Mouse (Mus musculus): ENCODE results near the gene Asic5. TPM values are rescaled to one million over a fixed set of nuclear protein-coding genes. Genes with fewer than 3 reads are reported as not detected.

The Asic5 gene
- polyA plus RNA-seq, 1 experiment from 2014 or later = not detected

- in situ Hi-C loops (cut with MboI; ENCODE audit: low pct_unique_long_range_greater_than_20kb) = loop anchor here (5.0 to 10.0 kb wide), 2 partner anchors 286 to 819 kb away; no protein-coding TSS in a partner anchor
- ATAC-seq (no peak), DNase-seq (ENCODE audit: low read depth, low spot score) (no peak)
- no peak for TF ChIP-seq CTCF (IDR thresholded peaks at IDR 0.05)
- POLR2A ChIA-PET = no interaction called here
- peaks cover 74% of the 10 kb centered on the region for H3K27me3 ChIP-seq
- CTCF ChIA-PET = interaction anchor here (0.7 to 1.3 kb wide), 2 partner anchors 9 to 53 kb away, joined by 3 to 4 read pairs; no protein-coding TSS in a partner anchor
These were observed 64.0 kb downstream of the Asic5 start for GRCm38 (mm10) chr3:82046087-82046486.

- H3K27me3 ChIP-seq = peaks cover 66% of the 10 kb centered on the region
- CTCF ChIA-PET = interaction anchor here (0.5 to 1.7 kb wide), 21 partner anchors 8 to 824 kb away, joined by 3 to 17 read pairs (median 3); partner anchors contain the start of gene Map9
- peak; percentile 90 for TF ChIP-seq CTCF (IDR thresholded peaks at IDR 0.05)
- peak; percentile 41 for ATAC-seq
- in situ Hi-C loops (cut with MboI; ENCODE audit: low pct_unique_long_range_greater_than_20kb) = loop anchor here (5.0 to 10.0 kb wide), 2 partner anchors 285 to 818 kb away; no protein-coding TSS in a partner anchor
- POLR2A ChIA-PET = no interaction called here
- DNase-seq (ENCODE audit: low read depth, low spot score) = no peak
These were observed 65.1 kb downstream of the Asic5 start for GRCm38 (mm10) chr3:82047100-82047753.

- no peak for TF ChIP-seq CTCF (IDR thresholded peaks at IDR 0.05)
- peaks cover 65% of the 10 kb centered on the region for H3K27me3 ChIP-seq
- ATAC-seq (no peak), DNase-seq (ENCODE audit: low read depth, low spot score) (no peak)
- ChIA-PET CTCF (interaction anchor here (1.1 to 1.7 kb wide), 16 partner anchors 9 to 811 kb away, joined by 3 to 17 read pairs (median 3); partner anchors contain the start of gene Map9), POLR2A (no interaction called here)
- in situ Hi-C loops (cut with MboI; ENCODE audit: low pct_unique_long_range_greater_than_20kb) = loop anchor here (5.0 to 10.0 kb wide), 2 partner anchors 284 to 817 kb away; no protein-coding TSS in a partner anchor
These were observed 66.0 kb downstream of the Asic5 start for GRCm38 (mm10) chr3:82048078-82048477.

- ATAC-seq (no peak), DNase-seq (ENCODE audit: low read depth, low spot score) (no peak)
- POLR2A ChIA-PET = no interaction called here
- CTCF ChIA-PET = interaction anchor here (0.6 to 1.4 kb wide), 2 partner anchors 17 to 1968 kb away, joined by 3 to 4 read pairs; no protein-coding TSS in a partner anchor
- no peak for TF ChIP-seq CTCF (IDR thresholded peaks at IDR 0.05)
- H3K27me3 ChIP-seq = peaks cover 62% of the 10 kb centered on the region
- in situ Hi-C loops (cut with MboI; ENCODE audit: low pct_unique_long_range_greater_than_20kb) = loop anchor here (5.0 to 10.0 kb wide), 2 partner anchors 284 to 816 kb away; no protein-coding TSS in a partner anchor
These were observed 66.6 kb downstream of the Asic5 start for GRCm38 (mm10) chr3:82048681-82049080.

GRCm38 (mm10) chr3:82051468-82051867 is 69.4 kb downstream of the Asic5 start:
- DNase-seq (ENCODE audit: low read depth, low spot score) (no peak), ATAC-seq (no peak)
- ChIA-PET POLR2A (no interaction called here), CTCF (interaction anchor here (1.1 kb wide), 1 partner anchor 12 kb away, joined by 3 read pairs; no protein-coding TSS in a partner anchor)
- peaks cover 64% of the 10 kb centered on the region for H3K27me3 ChIP-seq
- in situ Hi-C loops (cut with MboI; ENCODE audit: low pct_unique_long_range_greater_than_20kb) = no loop called here
- no peak for TF ChIP-seq CTCF (IDR thresholded peaks at IDR 0.05)

- peaks cover 66% of the 10 kb centered on the region for H3K27me3 ChIP-seq
These were observed 69.9 kb downstream of the Asic5 start for GRCm38 (mm10) chr3:82052029-82052428.

GRCm38 (mm10) chr3:82054283-82054974 is 72.3 kb downstream of the Asic5 start:
- in situ Hi-C loops (cut with MboI; ENCODE audit: low pct_unique_long_range_greater_than_20kb) = no loop called here
- ATAC-seq = no peak
- ChIA-PET POLR2A (no interaction called here), CTCF (interaction anchor here (1.1 kb wide), 1 partner anchor 13 kb away, joined by 3 read pairs; no protein-coding TSS in a partner anchor)
- DNase-seq (ENCODE audit: low read depth, low spot score) = no peak
- H3K27me3 ChIP-seq = peaks cover 61% of the 10 kb centered on the region
- no peak for TF ChIP-seq CTCF (IDR thresholded peaks at IDR 0.05)

More at GRCm38 (mm10) chr3:82052029-82052428, 69.9 kb downstream of the Asic5 start:
- CTCF ChIA-PET = interaction anchor here (1.1 to 1.2 kb wide), 2 partner anchors 12 to 17 kb away, joined by 3 read pairs; no protein-coding TSS in a partner anchor
- no peak for DNase-seq (ENCODE audit: low read depth, low spot score)
- in situ Hi-C loops (cut with MboI; ENCODE audit: low pct_unique_long_range_greater_than_20kb) = no loop called here
- ATAC-seq = no peak
- POLR2A ChIA-PET = no interaction called here
- no peak for TF ChIP-seq CTCF (IDR thresholded peaks at IDR 0.05)

- ChIA-PET POLR2A (interaction anchor here (0.7 kb wide), 1 partner anchor 25 kb away, joined by 3 read pairs; no protein-coding TSS in a partner anchor), CTCF (interaction anchor here (0.8 to 4.7 kb wide), 3 partner anchors 10 to 20 kb away, joined by 3 to 17 read pairs (median 3); no protein-coding TSS in a partner anchor)
- DNase-seq (ENCODE audit: low read depth, low spot score) (no peak), ATAC-seq (no peak)
- TF ChIP-seq CTCF (IDR thresholded peaks at IDR 0.05) = no peak
- in situ Hi-C loops (cut with MboI; ENCODE audit: low pct_unique_long_range_greater_than_20kb) = no loop called here
- peaks cover 54% of the 10 kb centered on the region for H3K27me3 ChIP-seq
These were observed 75.1 kb downstream of the Asic5 start for GRCm38 (mm10) chr3:82057201-82057600.

- CTCF ChIA-PET = interaction anchor here (0.9 to 1.8 kb wide), 5 partner anchors 12 to 32 kb away, joined by 3 to 4 read pairs (median 3); no protein-coding TSS in a partner anchor
- DNase-seq (ENCODE audit: low read depth, low spot score) (no peak), ATAC-seq (peak; percentile 12)
- in situ Hi-C loops (cut with MboI; ENCODE audit: low pct_unique_long_range_greater_than_20kb) = no loop called here
- POLR2A ChIA-PET = no interaction called here
- H3K27me3 ChIP-seq = peaks cover 55% of the 10 kb centered on the region
- no peak for TF ChIP-seq CTCF (IDR thresholded peaks at IDR 0.05)
These were observed 79.5 kb downstream of the Asic5 start for GRCm38 (mm10) chr3:82061402-82062180.

GRCm38 (mm10) chr3:82067830-82068229 is 85.7 kb downstream of the Asic5 start:
- POLR2A ChIA-PET = no interaction called here

More at GRCm38 (mm10) chr3:82067830-82068229, 85.7 kb downstream of the Asic5 start:
- ATAC-seq (no peak), DNase-seq (ENCODE audit: low read depth, low spot score) (no peak)
- in situ Hi-C loops (cut with MboI; ENCODE audit: low pct_unique_long_range_greater_than_20kb) = no loop called here
- CTCF ChIA-PET = interaction anchor here (1.8 kb wide), 1 partner anchor 20 kb away, joined by 5 read pairs; no protein-coding TSS in a partner anchor
- H3K27me3 ChIP-seq = peaks cover 49% of the 10 kb centered on the region
- TF ChIP-seq CTCF (IDR thresholded peaks at IDR 0.05) = no peak

Other genes starting within 250 kb of the Asic5 start
- 18.5 TPM for gene Ctso, start 49.7 kb upstream of the Asic5 start, polyA plus RNA-seq (2021)
- 0.14 TPM for gene Tdo2, start 6.1 kb upstream of the Asic5 start, polyA plus RNA-seq (2021)
- gene Gucy1b1, start 92.4 kb downstream of the Asic5 start, polyA plus RNA-seq (2021) = not detected
- gene Gucy1a1, start 163.5 kb downstream of the Asic5 start, polyA plus RNA-seq (2021) = not detected